Mouse (Mus musculus) spleen, postnatal 0 days (tissue): Measurements from ENCODE around the gene Anxa9. TPM values are rescaled to one million over a fixed set of nuclear protein-coding genes. Genes with fewer than 3 reads are reported as not detected.

Source experiments
- polyA plus RNA-seq: library from polyadenylated mRNA; unstranded; fragments of >200 nt; fragmentation: Nextera tagmentation; extraction: Ambion mirVana; gene quantifications from 2 replicates; pipeline ENCODE4 v1.2.1, GENCODE M21; 2015

Anxa9 gene
- 3.6 and 4.8 TPM in 2 replicates for polyA plus RNA-seq

DNA sequence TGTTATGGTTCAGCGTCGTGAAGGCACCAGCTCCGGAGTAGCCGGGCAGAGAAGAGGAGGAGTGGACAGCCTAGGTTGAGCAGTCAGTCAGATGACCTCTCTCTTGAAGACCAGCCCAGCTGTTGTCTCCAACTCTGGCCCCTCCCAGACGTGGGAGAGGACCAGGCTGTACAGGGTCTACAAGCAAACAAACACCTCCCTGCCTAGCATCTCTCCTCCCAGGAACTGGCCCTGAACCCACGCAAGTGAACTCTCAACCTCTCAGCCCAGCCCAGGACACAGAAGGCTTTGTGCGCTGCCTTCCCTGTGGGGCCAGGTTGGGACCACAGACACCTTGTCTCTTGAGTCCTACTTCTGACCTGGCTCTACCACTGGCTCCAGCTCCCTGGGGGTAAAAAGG is at the start of gene Anxa9:
TSS of gene Anxa9 (minus strand) at position 77 of the 400 bp plus-strand sequence.

DNA sequence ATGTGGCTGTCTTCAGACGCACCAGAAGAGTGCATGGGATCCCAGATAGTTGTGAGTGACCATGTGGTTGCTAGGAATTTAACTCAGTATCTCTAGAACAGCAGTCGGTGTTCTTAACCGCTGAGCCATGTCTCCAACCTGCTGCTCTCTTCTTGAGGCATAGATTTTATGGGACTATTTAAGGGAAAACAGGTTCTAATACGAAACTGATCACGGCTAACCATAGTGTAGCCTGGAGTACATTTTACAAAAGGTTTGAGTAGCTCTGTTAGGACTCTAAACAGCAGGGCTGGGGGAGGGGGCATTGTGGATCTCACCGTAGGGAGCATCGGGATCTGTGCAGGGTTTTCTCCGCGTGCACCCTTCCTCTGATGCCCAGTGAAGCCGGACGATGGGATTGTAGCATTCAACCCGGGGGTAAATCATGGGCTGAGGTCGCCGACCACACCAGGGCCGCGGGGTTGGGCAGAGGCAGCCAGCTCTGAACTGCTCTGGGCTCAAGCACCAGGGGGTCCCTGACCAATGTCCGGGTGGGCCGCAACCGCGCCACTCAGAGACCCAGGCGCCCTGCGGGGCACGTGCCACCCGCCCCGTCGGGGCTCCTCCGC is 7.6 kb upstream of the Anxa9 start, which contains the start of gene Cers2:
TSS of gene Cers2 (plus strand) at position 306 of the 608 bp plus-strand sequence.

DNA sequence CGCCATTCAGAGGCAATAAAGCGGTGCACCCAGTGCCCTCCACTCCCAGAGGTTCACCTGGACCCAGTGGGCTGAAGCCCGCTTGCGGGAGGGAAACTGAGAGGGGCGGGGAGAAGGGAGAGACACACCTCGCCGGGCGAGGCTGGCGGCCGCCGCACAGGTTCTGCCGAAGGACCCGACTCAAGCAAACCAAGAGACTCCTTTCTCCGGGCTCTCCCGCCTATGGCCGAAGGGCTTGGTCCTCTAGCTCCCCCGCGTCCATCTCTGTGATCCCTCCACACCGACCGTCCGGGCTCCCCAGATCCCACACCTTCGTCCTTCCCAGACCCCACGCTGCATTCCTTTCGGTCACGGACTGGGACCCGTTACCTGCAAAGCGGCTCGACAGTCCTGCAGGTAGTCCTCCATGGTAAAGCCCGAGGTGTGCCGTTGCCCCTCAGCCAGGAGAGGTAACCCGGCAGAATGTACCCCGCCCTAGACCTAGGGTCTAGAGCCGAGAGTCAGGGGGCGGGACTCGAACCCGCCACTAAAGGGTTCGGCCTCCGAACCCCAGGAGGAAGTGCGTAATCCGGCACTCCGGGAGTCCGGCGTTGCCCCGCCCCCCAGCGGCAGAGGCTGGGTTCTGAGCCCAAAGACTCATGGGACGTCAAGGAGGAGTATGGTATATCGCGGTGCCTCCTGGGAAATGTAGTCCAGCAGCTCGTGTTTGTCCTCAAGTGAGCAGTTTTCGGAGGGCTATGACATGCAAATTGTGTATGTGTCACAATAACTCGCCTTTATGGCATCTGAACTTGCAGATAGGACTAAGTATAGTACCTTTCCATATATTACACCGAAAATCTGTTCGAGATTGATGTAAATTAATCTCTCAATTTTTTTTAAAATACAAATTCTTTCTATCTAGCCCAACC is 25.5 kb downstream of the Anxa9 start, which contains the start of the genes Mindy1 and Prune1:
TSS of gene Mindy1 (plus strand) at position 130 of the 911 bp plus-strand sequence.
TSS of gene Prune1 (minus strand) at position 861 of the 911 bp plus-strand sequence.

DNA sequence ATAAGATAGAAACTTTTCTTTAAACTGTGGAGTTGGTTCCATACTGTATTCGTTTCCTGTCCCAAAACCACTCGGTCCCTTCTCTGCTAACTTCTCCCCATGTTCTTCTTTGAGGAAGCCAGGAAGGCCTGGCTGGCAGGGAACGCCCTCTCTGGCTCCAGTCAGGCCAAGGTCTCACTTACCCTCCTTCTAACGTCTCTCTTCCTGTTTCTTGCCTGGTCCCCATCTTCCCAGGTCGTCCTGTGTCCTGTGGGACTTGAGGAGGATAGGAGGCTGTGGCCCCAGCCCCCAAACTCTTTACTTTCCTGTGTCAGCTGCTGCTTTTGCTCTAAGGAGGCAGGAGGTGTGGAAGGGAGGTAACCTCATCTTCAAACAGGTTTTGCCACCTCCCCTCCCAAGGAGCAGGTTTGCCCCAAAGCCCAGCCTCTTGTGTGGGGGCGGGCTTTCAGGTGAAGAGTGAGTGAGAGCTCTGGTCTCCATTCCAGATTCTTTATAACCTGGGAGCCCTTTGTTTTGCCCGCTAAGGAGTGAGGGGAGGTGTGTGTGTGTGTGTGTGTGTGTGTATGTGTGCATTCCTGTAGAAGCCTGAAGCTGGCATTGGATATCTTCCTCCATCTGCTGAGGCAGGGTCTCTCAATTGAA is 56.1 kb downstream of the Anxa9 start, which contains the start of gene Bnipl:
TSS of gene Bnipl (minus strand) at position 411 of the 642 bp plus-strand sequence.

Other genes with a start within 250 kb of the Anxa9 start
- gene Pip5k1a, start 200.2 kb downstream of the Anxa9 start, polyA plus RNA-seq: 13.8 and 15.1 TPM in 2 replicates
- 49.8 and 56.7 TPM in 2 replicates for gene Vps72, start 196.2 kb downstream of the Anxa9 start, polyA plus RNA-seq
- gene Tmod4, start 182.7 kb downstream of the Anxa9 start, polyA plus RNA-seq: 1.3 and 2.1 TPM in 2 replicates
- 42.9 and 44.7 TPM in 2 replicates for gene Scnm1, start 173.2 kb downstream of the Anxa9 start, polyA plus RNA-seq
- gene Lysmd1, start 173.1 kb downstream of the Anxa9 start, polyA plus RNA-seq: 7.0 and 9.5 TPM in 2 replicates
- 22.2 and 26.2 TPM in 2 replicates for gene Tnfaip8l2, start 164.8 kb downstream of the Anxa9 start, polyA plus RNA-seq
- gene Sema6c, start 146.7 kb downstream of the Anxa9 start, polyA plus RNA-seq: 0.72 and 0.96 TPM in 2 replicates
- 10.6 and 10.9 TPM in 2 replicates for gene Gabpb2, start 89.3 kb downstream of the Anxa9 start, polyA plus RNA-seq
- gene Cdc42se1, start 78.4 kb downstream of the Anxa9 start, polyA plus RNA-seq: 62.9 and 76.5 TPM in 2 replicates
- gene Mllt11, start 75.0 kb downstream of the Anxa9 start, polyA plus RNA-seq: 3.5 and 4.2 TPM in 2 replicates
- gene Gm128, start 65.6 kb downstream of the Anxa9 start, polyA plus RNA-seq: 0.31 and 0.46 TPM in 2 replicates
- gene Bnipl, start 56.0 kb downstream of the Anxa9 start, polyA plus RNA-seq: not detected in 2 replicates
- gene Mindy1, start 25.8 kb downstream of the Anxa9 start, polyA plus RNA-seq: 28.2 and 36.1 TPM in 2 replicates
- gene Prune1, start 25.1 kb downstream of the Anxa9 start, polyA plus RNA-seq: 7.8 and 8.4 TPM in 2 replicates
- 99.7 and 109 TPM in 2 replicates for gene Cers2, start 7.6 kb upstream of the Anxa9 start, polyA plus RNA-seq
- gene Setdb1, start 50.0 kb upstream of the Anxa9 start, polyA plus RNA-seq: 12.7 TPM in 2 replicates
- gene 4930558C23Rik, start 95.7 kb upstream of the Anxa9 start, polyA plus RNA-seq: not detected in 2 replicates
- 15.8 and 16.3 TPM in 2 replicates for gene Arnt, start 127.2 kb upstream of the Anxa9 start, polyA plus RNA-seq
- gene Ctsk, start 192.1 kb upstream of the Anxa9 start, polyA plus RNA-seq: 3.7 and 4.8 TPM in 2 replicates
- 57.3 and 86.4 TPM in 2 replicates for gene Ctss, start 219.6 kb upstream of the Anxa9 start, polyA plus RNA-seq